Mouse (Mus musculus): Measurements from ENCODE around the gene Mettl24. TPM values are rescaled to one million over a fixed set of nuclear protein-coding genes. Genes with fewer than 3 reads are reported as not detected.

The Mettl24 gene
- polyA plus RNA-seq (2014; fragmentation: Nextera tagmentation; extraction: Ambion mirVana), result 0.53 and 0.65 TPM in 2 replicates

DNA sequence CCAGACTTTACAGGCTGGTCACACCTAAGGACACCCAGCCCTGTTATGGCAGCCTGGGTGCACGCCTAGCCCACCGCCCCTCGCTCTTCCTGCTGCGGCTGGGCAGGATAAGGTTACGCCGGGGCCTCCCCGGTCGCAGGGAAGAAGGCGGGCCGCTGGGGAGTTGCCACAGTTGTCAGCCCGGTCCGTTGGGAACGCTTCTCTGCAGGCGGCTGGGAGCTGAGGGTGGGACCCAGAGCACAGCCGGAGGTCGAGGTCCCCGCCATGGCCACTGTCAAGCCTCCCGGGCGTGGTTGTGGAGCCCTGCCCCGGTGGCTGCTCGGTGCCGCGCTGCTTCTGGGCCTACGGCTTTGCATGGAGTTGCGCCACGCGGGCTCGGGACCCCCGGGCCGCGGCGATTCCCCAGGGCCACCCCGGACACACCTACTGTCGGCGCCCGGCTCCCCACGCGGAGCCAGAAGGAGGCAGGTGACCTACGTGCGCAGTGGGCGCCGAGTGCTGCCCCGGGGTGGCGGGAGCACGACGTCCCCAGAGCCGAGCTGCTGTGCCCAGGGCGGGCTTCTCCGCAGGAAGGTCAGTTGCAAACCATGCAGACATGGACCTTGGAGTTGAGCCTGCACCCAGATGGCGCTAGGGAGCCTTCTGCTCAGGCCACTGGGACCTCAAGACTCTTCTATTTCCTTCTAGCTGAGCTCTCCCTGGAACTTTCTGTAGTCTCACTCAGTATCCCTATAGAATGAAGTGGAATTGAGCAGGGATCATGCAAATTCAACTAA is at the start of gene Mettl24:
TSS of gene Mettl24 (plus strand) at position 191 of the 776 bp plus-strand sequence.
- H3K4me1 ChIP-seq (ENCODE audit: control insufficient read depth, insufficient read depth, low read length), result 0 out of 2 replicates have a peak, but pooled peaks cover 3% of the 10 kb centered on the region
- ATAC-seq (ENCODE audit: low FRiP score) (peak; percentile 89), DNase-seq (ENCODE audit: low spot score, missing footprints) (peak; percentile 96)
- H3K4me2 ChIP-seq, result peak within 1 kb of the TSS; percentile 92
- H3K9me3 ChIP-seq (ENCODE audit: control insufficient read depth, low read length), result no peaks in the 10 kb centered on the region
- WGBS, result 1% methylated on average over 50 of the region's 50 CpGs
- H3K36me3 ChIP-seq (ENCODE audit: control insufficient read depth, insufficient read depth, low read length), result no peaks in the 10 kb centered on the region
- H3K4me3 ChIP-seq (ENCODE audit: low read depth, low read length), result peak within 1 kb of the TSS; percentile 50
- H3K27me3 ChIP-seq (ENCODE audit: control insufficient read depth, insufficient read depth, low read length), result no peaks in the 10 kb centered on the region
- peak within 1 kb of the TSS; percentile 71 for H3K9ac ChIP-seq (ENCODE audit: low read length)
- no peak within 1 kb of the TSS for H3K27ac ChIP-seq (ENCODE audit: low read depth, low read length)

DNA sequence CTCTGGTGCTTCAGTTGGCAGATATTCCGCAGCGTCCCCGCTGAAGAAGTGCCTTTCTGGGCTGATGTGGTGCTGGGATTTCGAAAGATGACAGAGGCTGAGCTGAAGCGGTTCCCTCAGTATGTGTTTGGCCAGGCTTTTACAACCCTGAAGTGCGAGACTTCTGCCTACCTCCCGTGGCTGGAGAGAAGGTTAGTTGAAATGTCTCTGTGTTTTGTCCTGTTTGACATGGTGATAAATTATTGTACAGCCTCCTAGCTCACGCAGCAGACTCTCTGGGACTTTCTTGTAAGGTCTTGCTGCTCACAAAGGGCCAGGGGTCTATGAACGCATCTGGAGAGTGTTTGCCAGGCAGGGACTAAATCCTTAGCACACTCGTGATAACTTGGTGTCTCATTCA is 45.8 kb upstream of the Mettl24 start:
- H3K36me3 ChIP-seq (ENCODE audit: control insufficient read depth, insufficient read depth, low read length), result no peaks in the 10 kb centered on the region
- H3K27ac ChIP-seq (ENCODE audit: low read depth, low read length), result no peak overlapping the region
- no peak overlapping the region for H3K9ac ChIP-seq (ENCODE audit: low read length)
- ATAC-seq (ENCODE audit: low FRiP score) (no peak), DNase-seq (ENCODE audit: low spot score, missing footprints) (no peak)
- no peaks in the 10 kb centered on the region for H3K27me3 ChIP-seq (ENCODE audit: control insufficient read depth, insufficient read depth, low read length)
- 74% methylated on average over 10 of the region's 10 CpGs for WGBS
- H3K4me1 ChIP-seq (ENCODE audit: control insufficient read depth, insufficient read depth, low read length), result peaks cover 6% of the 10 kb centered on the region; the same call in 1 of the 2 replicates
- H3K9me3 ChIP-seq (ENCODE audit: control insufficient read depth, low read length), result no peaks in the 10 kb centered on the region
- no peak overlapping the region for H3K4me2 ChIP-seq
- no peak overlapping the region for H3K4me3 ChIP-seq (ENCODE audit: low read depth, low read length)

DNA sequence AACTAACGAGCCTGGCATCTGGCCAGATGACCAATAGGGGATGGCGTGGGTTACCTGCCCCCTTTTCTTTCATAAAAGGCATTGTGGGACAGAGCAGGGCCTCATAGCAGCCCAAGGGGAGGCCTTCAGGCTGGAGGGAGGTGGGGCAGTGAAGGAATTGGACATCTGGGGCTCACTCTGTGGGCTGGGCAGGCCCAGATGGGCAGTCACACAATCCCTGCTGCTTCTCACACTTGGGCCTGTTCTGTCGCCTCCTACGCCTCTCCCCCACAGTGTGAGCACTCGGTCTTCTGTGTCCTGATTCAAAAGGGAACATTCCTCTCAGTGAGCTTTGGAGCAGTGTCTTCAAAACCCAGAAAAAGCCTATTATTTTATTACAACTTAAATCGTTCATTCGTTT is 44.8 kb upstream of the Mettl24 start:
- no peaks in the 10 kb centered on the region for H3K27me3 ChIP-seq (ENCODE audit: control insufficient read depth, insufficient read depth, low read length)
- H3K9ac ChIP-seq (ENCODE audit: low read length), result no peak overlapping the region
- DNase-seq (ENCODE audit: low spot score, missing footprints) (no peak), ATAC-seq (ENCODE audit: low FRiP score) (no peak)
- peaks cover 6% of the 10 kb centered on the region; the same call in 1 of the 2 replicates for H3K4me1 ChIP-seq (ENCODE audit: control insufficient read depth, insufficient read depth, low read length)
- H3K27ac ChIP-seq (ENCODE audit: low read depth, low read length), result no peak overlapping the region
- WGBS, result 50% methylated on average over 7 of the region's 7 CpGs
- H3K4me2 ChIP-seq, result no peak overlapping the region
- no peaks in the 10 kb centered on the region for H3K36me3 ChIP-seq (ENCODE audit: control insufficient read depth, insufficient read depth, low read length)
- H3K4me3 ChIP-seq (ENCODE audit: low read depth, low read length), result no peak overlapping the region
- H3K9me3 ChIP-seq (ENCODE audit: control insufficient read depth, low read length), result no peaks in the 10 kb centered on the region

DNA sequence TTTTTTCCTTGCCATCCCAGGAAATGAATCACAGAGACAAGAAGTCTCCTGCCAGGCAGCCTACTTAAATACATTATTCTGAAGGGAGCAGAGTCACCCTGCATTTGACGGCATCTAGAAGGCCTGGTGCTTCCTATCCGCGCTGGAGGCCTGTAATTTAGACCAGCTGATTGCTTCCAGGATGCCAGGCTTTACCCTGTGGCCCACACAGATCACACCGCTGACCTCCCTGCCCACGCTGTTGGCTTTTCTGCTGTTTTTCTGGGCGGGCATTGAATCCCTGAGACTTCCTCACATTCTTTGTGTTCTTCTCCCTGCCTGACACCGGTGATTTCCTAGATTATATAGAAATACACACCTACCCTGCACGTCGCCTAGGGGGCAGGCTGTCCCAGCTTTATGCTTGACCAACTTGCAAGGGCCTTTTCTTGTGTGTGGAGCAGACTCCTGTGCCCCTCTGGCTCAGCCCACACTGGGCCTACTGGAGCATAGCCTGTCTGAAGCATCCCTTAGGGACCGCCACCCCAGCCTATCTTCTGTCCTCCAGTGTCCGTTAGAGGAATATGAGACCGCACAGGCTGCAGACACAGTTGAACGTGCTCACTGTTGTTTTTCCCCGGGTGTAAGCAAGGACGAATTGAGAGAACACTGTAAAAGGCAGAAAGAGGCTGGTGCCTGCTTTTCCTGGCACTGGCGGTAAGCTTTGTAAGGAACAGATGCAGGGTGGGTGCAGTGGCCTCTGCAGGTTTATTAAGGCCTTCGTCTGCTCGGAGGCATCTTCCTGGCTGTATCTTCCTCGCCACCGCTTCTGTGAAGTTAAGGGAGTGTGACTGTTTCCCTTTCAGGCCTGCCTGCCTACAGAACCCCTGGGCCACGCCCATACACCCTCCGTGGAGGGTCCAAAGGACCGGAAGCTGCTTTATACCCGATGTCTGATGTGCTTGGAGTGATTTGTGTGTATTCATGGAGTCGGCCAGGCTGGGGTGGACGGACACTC is 44.0 kb upstream of the Mettl24 start:
- no peaks in the 10 kb centered on the region for H3K9me3 ChIP-seq (ENCODE audit: control insufficient read depth, low read length)
- no peaks in the 10 kb centered on the region for H3K27me3 ChIP-seq (ENCODE audit: control insufficient read depth, insufficient read depth, low read length)
- ATAC-seq (ENCODE audit: low FRiP score) (no peak), DNase-seq (ENCODE audit: low spot score, missing footprints) (peak; percentile 88)
- peaks cover 6% of the 10 kb centered on the region; the same call in 1 of the 2 replicates for H3K4me1 ChIP-seq (ENCODE audit: control insufficient read depth, insufficient read depth, low read length)
- H3K9ac ChIP-seq (ENCODE audit: low read length), result peak overlapping the region; percentile 4
- H3K27ac ChIP-seq (ENCODE audit: low read depth, low read length), result no peak overlapping the region
- WGBS, result 54% methylated on average over 26 of the region's 26 CpGs
- H3K36me3 ChIP-seq (ENCODE audit: control insufficient read depth, insufficient read depth, low read length), result no peaks in the 10 kb centered on the region
- no peak overlapping the region for H3K4me3 ChIP-seq (ENCODE audit: low read depth, low read length)
- no peak overlapping the region for H3K4me2 ChIP-seq

DNA sequence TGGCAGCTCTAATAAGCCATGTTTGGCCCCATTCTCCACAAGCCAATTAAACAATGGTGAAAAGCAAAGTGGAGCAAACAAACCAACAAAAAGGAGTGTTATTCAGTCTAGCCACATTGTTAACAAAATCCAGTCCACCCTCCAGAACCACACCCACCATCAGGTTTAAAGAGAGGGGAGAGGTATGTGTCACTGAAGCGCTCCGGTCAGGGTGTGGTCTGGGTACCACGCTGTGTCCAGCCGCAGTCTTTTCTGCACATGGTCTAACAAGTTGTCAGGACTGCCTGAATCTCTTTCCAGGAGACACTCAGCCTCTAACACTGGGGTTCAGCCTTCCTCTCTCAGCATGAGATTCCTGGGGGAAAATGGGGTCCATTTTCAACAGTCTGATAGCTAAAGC is 42.7 kb upstream of the Mettl24 start:
- 87% methylated on average over 4 of the region's 4 CpGs for WGBS

DNA sequence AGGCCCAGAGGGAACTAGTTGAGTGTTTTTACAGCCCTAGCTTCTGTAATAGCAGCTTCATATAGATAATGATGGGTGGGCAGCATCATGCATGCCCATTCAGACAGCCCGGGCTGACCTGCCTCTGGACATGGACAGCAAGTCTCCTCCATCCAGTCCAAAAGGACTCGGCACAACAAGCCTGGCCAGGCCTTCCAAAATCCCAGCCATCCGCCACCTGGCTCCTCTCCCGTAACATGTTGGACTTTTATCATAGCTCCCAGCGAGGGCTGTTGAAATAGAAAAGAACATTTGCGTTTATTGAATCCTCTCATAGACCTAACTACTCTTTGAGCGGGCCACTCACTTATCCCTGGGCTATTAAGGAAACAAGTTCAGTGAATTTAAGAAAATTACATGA is 41.2 kb upstream of the Mettl24 start:
- DNase-seq (ENCODE audit: low spot score, missing footprints) (no peak), ATAC-seq (ENCODE audit: low FRiP score) (no peak)
- Histone ChIP-seq H3K4me1 (ENCODE audit: control insufficient read depth, insufficient read depth, low read length) (peaks cover 6% of the 10 kb centered on the region; the same call in 1 of the 2 replicates), H3K9me3 (ENCODE audit: control insufficient read depth, low read length) (no peaks in the 10 kb centered on the region), H3K4me2 (no peak overlapping the region), H3K27ac (ENCODE audit: low read depth, low read length) (no peak overlapping the region), H3K9ac (ENCODE audit: low read length) (no peak overlapping the region), H3K36me3 (ENCODE audit: control insufficient read depth, insufficient read depth, low read length) (no peaks in the 10 kb centered on the region), H3K27me3 (ENCODE audit: control insufficient read depth, insufficient read depth, low read length) (no peaks in the 10 kb centered on the region), H3K4me3 (ENCODE audit: low read depth, low read length) (no peak overlapping the region)
- 92% methylated on average over 7 of the region's 7 CpGs for WGBS

More for the DNA sequence above, 42.7 kb upstream of the Mettl24 start:
- H3K9ac ChIP-seq (ENCODE audit: low read length), result no peak overlapping the region
- no peak overlapping the region for H3K27ac ChIP-seq (ENCODE audit: low read depth, low read length)
- no peak overlapping the region for H3K4me2 ChIP-seq
- no peaks in the 10 kb centered on the region for H3K36me3 ChIP-seq (ENCODE audit: control insufficient read depth, insufficient read depth, low read length)
- no peaks in the 10 kb centered on the region for H3K9me3 ChIP-seq (ENCODE audit: control insufficient read depth, low read length)
- DNase-seq (ENCODE audit: low spot score, missing footprints) (no peak), ATAC-seq (ENCODE audit: low FRiP score) (no peak)
- H3K4me1 ChIP-seq (ENCODE audit: control insufficient read depth, insufficient read depth, low read length), result peaks cover 6% of the 10 kb centered on the region; the same call in 1 of the 2 replicates
- H3K4me3 ChIP-seq (ENCODE audit: low read depth, low read length), result no peak overlapping the region
- no peaks in the 10 kb centered on the region for H3K27me3 ChIP-seq (ENCODE audit: control insufficient read depth, insufficient read depth, low read length)

DNA sequence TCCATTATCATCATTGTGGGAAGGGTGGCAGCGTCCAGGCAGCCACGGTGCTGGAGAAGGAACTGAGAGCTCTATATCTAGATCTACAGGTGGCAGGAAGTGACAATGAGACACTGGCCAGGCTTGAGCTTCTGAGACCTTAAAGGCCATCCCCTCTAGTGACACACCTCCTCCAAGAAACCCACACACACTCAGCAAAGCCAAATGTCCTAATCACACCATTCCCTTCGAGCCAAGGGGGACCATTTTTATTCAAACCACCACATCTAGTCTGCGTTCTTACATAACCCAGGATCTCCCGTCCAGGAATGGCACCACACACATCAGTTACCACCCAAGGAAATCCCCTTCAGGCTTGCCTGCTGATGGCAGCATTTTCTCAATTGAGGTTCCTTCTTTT is 40.0 kb upstream of the Mettl24 start:
- no peak overlapping the region for H3K4me2 ChIP-seq
- 82% methylated on average over 5 of the region's 5 CpGs for WGBS
- ATAC-seq (ENCODE audit: low FRiP score), result no peak
- H3K27ac ChIP-seq (ENCODE audit: low read depth, low read length), result no peak overlapping the region
- peaks cover 4% of the 10 kb centered on the region for H3K9me3 ChIP-seq (ENCODE audit: control insufficient read depth, low read length)
- H3K4me3 ChIP-seq (ENCODE audit: low read depth, low read length), result no peak overlapping the region
- no peak overlapping the region for H3K9ac ChIP-seq (ENCODE audit: low read length)
- H3K36me3 ChIP-seq (ENCODE audit: control insufficient read depth, insufficient read depth, low read length), result no peaks in the 10 kb centered on the region
- H3K27me3 ChIP-seq (ENCODE audit: control insufficient read depth, insufficient read depth, low read length), result no peaks in the 10 kb centered on the region
- H3K4me1 ChIP-seq (ENCODE audit: control insufficient read depth, insufficient read depth, low read length), result peaks cover 6% of the 10 kb centered on the region; the same call in 1 of the 2 replicates
- DNase-seq (ENCODE audit: low spot score, missing footprints), result no peak

DNA sequence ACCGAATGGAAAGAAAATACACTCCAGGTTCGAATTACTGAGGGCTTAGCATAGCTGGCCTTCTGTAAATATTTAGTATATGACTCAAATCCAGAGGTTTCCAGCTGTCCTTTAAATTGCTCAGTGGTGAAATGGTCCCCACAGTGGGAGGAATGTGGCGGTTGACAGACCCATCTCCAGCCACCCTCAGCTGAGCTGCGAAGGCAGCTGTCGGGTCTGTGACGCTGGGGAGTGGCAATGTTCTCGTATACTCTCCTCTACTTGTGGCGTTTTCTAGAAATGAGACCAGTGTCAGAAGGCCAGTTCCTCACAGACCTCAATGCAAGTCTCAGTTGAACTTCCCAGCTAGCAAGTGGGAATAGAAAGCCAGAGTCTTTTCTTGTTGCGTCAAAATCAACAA is 38.6 kb upstream of the Mettl24 start:
- ATAC-seq (ENCODE audit: low FRiP score) (no peak), DNase-seq (ENCODE audit: low spot score, missing footprints) (no peak)
- Histone ChIP-seq H3K27ac (ENCODE audit: low read depth, low read length) (no peak overlapping the region), H3K36me3 (ENCODE audit: control insufficient read depth, insufficient read depth, low read length) (no peaks in the 10 kb centered on the region), H3K9ac (ENCODE audit: low read length) (no peak overlapping the region), H3K4me1 (ENCODE audit: control insufficient read depth, insufficient read depth, low read length) (no peaks in the 10 kb centered on the region; the same call in 1 of the 2 replicates), H3K27me3 (ENCODE audit: control insufficient read depth, insufficient read depth, low read length) (no peaks in the 10 kb centered on the region), H3K4me3 (ENCODE audit: low read depth, low read length) (no peak overlapping the region), H3K4me2 (no peak overlapping the region), H3K9me3 (ENCODE audit: control insufficient read depth, low read length) (peaks cover 4% of the 10 kb centered on the region)
- 77% methylated on average over 9 of the region's 9 CpGs for WGBS

Data from midbrain, embryonic 11.5 days (tissue).